Mouse (Mus musculus) left cerebral cortex, postnatal 4 days (tissue): ENCODE measurements around the gene Hsf2bp. TPM values are rescaled to one million over a fixed set of nuclear protein-coding genes. Genes with fewer than 3 reads are reported as not detected.

ENCODE experiments used
- DNase-seq: peaks from one replicate; pipeline ENCODE4 v3.0.0-alpha.2; 2022
- intact Hi-C: fragments of 180-260 bp; cut with DNase I; formaldehyde crosslinking; loops from one replicate; pipeline ENCODE4 v1.15.1; 2025
- total RNA-seq, 2 experiments: library from RNA; stranded (reverse); gene quantifications; 2 replicates each; pipeline ENCODE4 v1.2.3; 2021

The Hsf2bp gene
- total RNA-seq, 2 experiments from 2014 or later = 1.4 to 1.6 TPM

DNA sequence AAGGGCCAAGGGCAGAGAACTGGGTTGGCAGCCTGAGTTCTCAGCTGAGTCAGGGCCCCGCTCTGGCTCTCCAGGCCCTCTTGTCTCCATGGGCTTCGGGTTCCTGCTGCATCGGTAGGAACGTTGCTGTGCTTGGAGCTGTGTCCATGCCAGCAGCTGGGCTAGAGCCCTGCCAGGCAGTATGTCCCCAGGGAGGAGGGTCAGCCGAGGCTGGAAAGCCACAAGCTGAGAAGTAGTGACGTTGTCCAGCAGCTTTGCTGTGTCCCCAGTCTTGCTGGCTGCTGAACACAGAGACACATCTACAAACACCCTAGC lies 119.7 kb downstream of the Hsf2bp start:
- intact Hi-C loops = no loop called here
- DNase-seq = no peak

DNA sequence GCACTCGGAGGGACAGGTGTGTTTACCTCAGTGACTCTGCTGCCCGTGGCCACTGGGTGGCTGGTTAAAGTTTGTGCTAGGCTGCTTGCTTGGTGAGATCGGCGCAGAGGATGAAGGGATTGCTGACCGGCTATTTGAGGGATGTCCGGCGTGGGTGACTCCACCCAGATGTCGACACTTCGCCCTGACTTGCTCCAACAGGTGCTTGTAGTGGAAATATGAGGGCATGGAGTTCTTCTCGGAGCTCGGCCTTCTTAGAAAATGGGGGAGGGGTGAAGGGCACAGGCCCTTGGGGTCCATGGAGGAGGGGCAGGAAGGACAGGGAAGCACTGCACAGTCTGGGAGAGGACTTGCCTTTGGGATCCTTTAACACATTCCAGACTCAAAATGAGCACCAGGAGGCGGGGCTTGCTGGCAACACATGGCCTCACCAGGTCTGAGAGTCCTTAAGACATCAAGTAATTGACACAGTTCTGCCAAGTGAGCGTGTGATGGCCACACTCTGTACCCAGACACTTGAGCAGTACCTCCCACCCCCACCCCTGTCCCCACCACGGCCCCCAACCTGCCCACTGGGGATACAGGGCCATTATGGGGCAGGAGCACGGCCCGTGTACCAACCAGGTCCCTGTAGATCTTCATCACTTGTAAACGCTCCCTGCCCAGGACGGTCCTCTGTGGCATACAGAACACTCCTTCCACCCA lies 120.2 kb downstream of the Hsf2bp start:
- no peak for DNase-seq
- intact Hi-C loops = no loop called here

GRCm38 (mm10) chr17:31914323-31914722 lies 121.8 kb downstream of the Hsf2bp start:
- intact Hi-C loops = no loop called here
- DNase-seq = no peak

- intact Hi-C loops = no loop called here
- DNase-seq = peak; percentile 43
Observed at GRCm38 (mm10) chr17:31912881-31913662, 123.1 kb downstream of the Hsf2bp start.

GRCm38 (mm10) chr17:31912387-31912786 lies 123.8 kb downstream of the Hsf2bp start:
- intact Hi-C loops = no loop called here
- no peak for DNase-seq

DNA sequence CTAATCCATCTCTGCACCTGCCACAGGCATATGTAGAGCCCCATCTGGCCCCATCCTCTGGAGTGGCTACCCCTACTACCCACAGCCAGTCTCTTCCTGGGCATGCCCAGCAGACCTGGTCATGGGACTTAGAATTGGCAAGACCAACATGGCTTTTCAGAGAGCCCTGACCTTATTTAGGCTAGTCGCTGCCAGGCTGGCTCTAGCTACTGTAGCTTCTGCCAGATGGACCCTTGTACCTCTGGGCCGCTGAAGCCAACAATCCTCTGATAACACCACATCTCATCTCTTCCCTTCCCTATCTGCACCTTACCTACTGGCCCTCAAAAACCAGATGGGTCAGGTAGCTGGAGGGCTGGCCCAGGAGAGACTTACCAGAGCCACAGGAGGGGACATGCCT lies 127.2 kb downstream of the Hsf2bp start:
- no peak for DNase-seq
- intact Hi-C loops = no loop called here

GRCm38 (mm10) chr17:31906441-31906840 lies 129.7 kb downstream of the Hsf2bp start:
- DNase-seq = no peak
- intact Hi-C loops = no loop called here

DNA sequence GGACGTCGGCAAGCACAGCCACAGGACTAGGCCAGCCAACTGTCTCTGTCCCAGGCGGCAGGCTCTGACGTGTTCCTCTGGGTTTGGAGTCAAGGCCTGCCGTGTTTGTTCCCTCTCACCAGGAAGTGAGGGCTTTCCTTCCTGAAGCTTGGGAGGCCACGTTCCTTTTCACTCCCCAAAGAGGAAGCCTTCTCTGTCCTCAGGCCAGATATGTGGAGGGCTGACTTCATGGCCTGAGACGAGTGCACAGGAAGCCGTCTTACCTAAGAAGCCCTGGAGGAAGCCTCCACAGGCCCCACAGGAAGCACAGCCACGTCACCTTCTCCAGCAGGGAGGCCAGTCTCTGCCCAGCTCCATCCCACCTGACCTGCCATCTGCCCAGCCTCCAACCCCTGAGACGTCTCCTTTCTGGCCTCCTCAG lies 130.3 kb downstream of the Hsf2bp start:
- no peak for DNase-seq
- intact Hi-C loops = no loop called here

- intact Hi-C loops = no loop called here
- no peak for DNase-seq
Observed at GRCm38 (mm10) chr17:31905201-31905790, 130.9 kb downstream of the Hsf2bp start.

GRCm38 (mm10) chr17:31904036-31904435 lies 132.1 kb downstream of the Hsf2bp start:
- intact Hi-C loops = no loop called here
- DNase-seq = no peak

GRCm38 (mm10) chr17:31902630-31903198 lies 133.4 kb downstream of the Hsf2bp start:
- no peak for DNase-seq

DNA sequence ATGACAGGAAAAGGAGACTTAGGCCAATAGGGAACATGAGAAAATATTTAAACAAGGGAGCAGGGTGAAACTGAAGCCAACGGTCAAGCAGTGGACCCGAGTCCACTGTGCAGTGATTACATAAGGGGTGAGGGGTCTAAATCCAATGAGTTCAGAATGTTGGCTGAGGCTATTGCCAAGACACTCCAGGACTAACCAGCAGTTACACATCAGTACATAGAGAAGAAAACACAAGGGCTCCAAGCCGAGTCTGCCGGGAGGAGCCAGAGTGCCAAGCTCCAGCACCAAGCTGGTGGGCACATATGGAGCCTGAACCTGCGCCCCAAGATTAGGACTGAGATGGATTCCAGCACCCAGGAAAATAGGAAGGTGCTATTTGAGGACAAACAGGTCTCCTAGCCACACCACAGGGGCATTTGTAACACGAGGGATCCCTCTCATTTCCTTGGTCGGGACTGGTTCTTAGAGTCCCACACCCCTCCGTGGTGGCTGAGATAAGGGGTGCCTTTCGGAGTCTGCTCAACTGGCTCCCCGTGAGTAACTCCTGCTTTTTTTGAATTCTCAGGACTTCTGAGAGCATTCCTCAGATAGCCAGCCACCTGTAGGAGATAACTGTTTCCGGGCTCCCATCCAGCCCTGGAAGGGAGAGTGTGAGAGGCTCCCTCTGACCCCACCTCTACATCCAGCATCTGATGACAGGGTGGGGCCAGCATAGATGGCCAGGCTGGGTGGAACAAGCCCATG lies 134.5 kb downstream of the Hsf2bp start:
- intact Hi-C loops = no loop called here
- no peak for DNase-seq

More at GRCm38 (mm10) chr17:31902630-31903198, 133.4 kb downstream of the Hsf2bp start:
- intact Hi-C loops = no loop called here

DNA sequence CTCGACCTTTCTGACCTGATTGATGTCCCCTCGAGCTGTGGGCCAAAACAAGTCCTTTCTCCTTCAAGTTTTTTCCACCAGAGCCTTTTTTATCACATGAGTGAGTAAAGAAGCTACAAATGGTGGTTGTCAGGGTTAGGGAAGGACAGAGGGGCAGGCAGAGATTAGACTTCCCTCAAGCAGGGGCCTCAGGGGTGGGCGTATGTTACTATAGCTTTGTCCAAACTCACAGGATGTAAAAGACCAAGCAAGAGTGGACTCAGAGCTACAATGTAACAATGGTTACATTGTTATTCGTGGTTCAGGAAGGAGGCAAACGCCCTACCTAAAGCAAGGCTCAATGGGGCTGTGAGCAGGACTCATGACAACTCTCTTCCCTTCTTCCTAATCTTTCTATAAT lies 137.2 kb downstream of the Hsf2bp start:
- no peak for DNase-seq
- intact Hi-C loops = no loop called here

DNA sequence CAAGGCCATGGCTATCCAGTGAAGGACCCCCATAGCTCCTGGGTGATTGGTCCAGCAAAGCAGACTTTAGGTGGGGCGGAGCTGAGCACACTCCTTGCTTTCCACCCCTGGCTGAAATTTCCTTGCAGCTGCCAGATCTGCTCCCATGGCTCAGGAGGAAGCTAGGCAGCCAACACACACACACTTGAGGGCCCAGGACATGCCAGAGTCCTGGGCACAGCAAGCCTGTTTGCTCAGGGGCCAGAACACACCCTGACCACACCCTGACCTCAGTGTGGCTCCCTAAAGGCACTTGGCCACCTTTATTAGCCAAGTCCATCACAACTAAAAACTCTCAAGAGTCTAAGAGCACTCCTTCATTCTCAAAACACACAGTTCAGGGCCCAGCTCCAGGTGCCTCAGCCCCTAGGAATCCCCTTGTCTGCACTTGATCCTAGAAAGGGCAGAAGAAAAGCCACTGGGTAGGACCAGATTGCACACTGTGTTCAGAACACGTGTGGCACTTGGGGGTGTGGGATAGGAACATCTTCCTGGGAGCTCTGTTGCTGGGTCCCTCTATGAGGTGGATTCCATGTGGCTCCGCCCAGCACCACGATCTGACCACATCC lies 138.9 kb downstream of the Hsf2bp start:
- no peak for DNase-seq
- intact Hi-C loops = no loop called here

GRCm38 (mm10) chr17:31896751-31897150 lies 139.4 kb downstream of the Hsf2bp start:
- no peak for DNase-seq

DNA sequence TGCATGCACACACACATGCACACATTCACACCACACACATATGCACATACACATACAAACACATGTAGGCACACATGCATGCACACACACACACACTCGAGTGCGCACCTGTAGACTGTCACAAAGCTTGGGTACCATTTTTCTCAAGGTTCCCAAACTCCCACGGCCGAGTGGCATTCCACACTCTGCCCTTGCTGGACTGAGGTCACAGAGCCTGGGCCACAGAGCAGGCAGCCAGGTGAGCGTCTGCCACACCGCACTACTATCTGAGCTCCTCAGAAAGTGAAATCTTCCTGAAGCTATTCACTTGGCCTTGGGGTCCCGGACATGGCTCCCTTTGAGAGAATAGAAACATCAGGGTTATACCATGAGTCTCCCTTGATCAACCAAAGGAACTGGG lies 139.8 kb downstream of the Hsf2bp start:
- intact Hi-C loops = no loop called here
- DNase-seq = no peak

More at GRCm38 (mm10) chr17:31896751-31897150, 139.4 kb downstream of the Hsf2bp start:
- intact Hi-C loops = no loop called here
